Mouse (Mus musculus) intestine, embryonic 15.5 days (tissue): ENCODE measurements around the gene Birc6. TPM values are rescaled to one million over a fixed set of nuclear protein-coding genes. Genes with fewer than 3 reads are reported as not detected.
A peak's percentile ranks its signal among the peaks of the same experiment; 100 is the strongest.

Source experiments
- ATAC-seq: fragments of 200-750 bp; cut with Nextera tagmentation; 2 replicates; pipeline ENCODE4 v1.8.0; 2017; ENCODE audit warnings: moderate TSS enrichment, moderate library complexity
- H3K27ac ChIP-seq: fragments of 300-500 bp; sonication (generic); 2 replicates; pipeline ENCODE4 v1.5.1; 2015; ENCODE audit warnings: mild to moderate bottlenecking, inconsistent platforms
- H3K27me3 ChIP-seq: fragments of 300-500 bp; sonication (generic); replicated peaks from 2 replicates; pipeline ENCODE4 v1.6.1; 2015; ENCODE audit warnings: inconsistent platforms
- H3K36me3 ChIP-seq: fragments of 300-500 bp; sonication (generic); 2 replicates; pipeline ENCODE4 v1.6.1; 2015; ENCODE audit warnings: inconsistent platforms
- H3K4me1 ChIP-seq: fragments of 300-500 bp; sonication (generic); replicated peaks from 2 replicates; pipeline ENCODE4 v1.6.1; 2015; ENCODE audit warnings: inconsistent platforms
- H3K4me2 ChIP-seq: fragments of 300-500 bp; sonication (generic); replicated peaks from 2 replicates; pipeline ENCODE4 v1.6.1; 2015; ENCODE audit warnings: mild to moderate bottlenecking, inconsistent platforms
- H3K4me3 ChIP-seq: fragments of 300-500 bp; sonication (generic); replicated peaks from 2 replicates; pipeline ENCODE4 v1.5.1; 2015; ENCODE audit warnings: inconsistent platforms
- H3K9ac ChIP-seq: fragments of 300-500 bp; sonication (generic); 2 replicates; pipeline ENCODE4 v1.6.1; 2015; ENCODE audit warnings: inconsistent platforms
- H3K9me3 ChIP-seq: fragments of 300-500 bp; sonication (generic); 2 replicates; pipeline ENCODE4 v1.6.1; 2016; ENCODE audit warnings: inconsistent platforms
- WGBS: fragments of 180-500 bp; shearing (Covaris S2); methylation state at CpG from one replicate; pipeline ENCODE4 v1.1.7; 2015; 5-methylcytosine and 5-hydroxymethylcytosine counted together
- polyA plus RNA-seq: library from polyadenylated mRNA; unstranded; fragments of >200 nt; fragmentation: Nextera tagmentation; extraction: Ambion mirVana; gene quantifications from 2 replicates; pipeline ENCODE4 v1.2.1, GENCODE M21; 2015

Birc6 gene
- polyA plus RNA-seq, 1 experiment from 2014 or later: 83.2 TPM

- Histone ChIP-seq H3K9me3 (no peaks in the 10 kb centered on the region), H3K4me1 (no peaks in the 10 kb centered on the region; the same call in 1 of the 2 replicates), H3K27ac (no peak overlapping the region), H3K36me3 (no peaks in the 10 kb centered on the region), H3K27me3 (no peaks in the 10 kb centered on the region), H3K4me3 (no peak overlapping the region), H3K9ac (no peak overlapping the region), H3K4me2 (peak overlapping the region; percentile 81)
- WGBS: 47% methylated on average over 3 of the region's 3 CpGs
- no peak for ATAC-seq
These were observed 188.5 kb downstream of the Birc6 start for GRCm38 (mm10) chr17:74716643-74717042.

- WGBS: 8% methylated on average over 14 of the region's 14 CpGs
- H3K4me2 ChIP-seq: peak overlapping the region; percentile 81
- ATAC-seq: peak; percentile 42
- H3K9ac ChIP-seq: peak overlapping the region; percentile 38
- no peaks in the 10 kb centered on the region for H3K9me3 ChIP-seq
- no peaks in the 10 kb centered on the region; the same call in 1 of the 2 replicates for H3K4me1 ChIP-seq
- peak overlapping the region; percentile 19; the same call in 1 of the 2 replicates for H3K27ac ChIP-seq
- no peaks in the 10 kb centered on the region for H3K27me3 ChIP-seq
- H3K4me3 ChIP-seq: peak overlapping the region; percentile 87
- no peaks in the 10 kb centered on the region for H3K36me3 ChIP-seq
These were observed 189.1 kb downstream of the Birc6 start for GRCm38 (mm10) chr17:74717091-74717617.

- H3K4me2 ChIP-seq: peak within 1 kb of the TSS; percentile 81
- peak within 1 kb of the TSS; percentile 87 for H3K4me3 ChIP-seq
- no peaks in the 10 kb centered on the region; the same call in 1 of the 2 replicates for H3K4me1 ChIP-seq
- no peaks in the 10 kb centered on the region for H3K27me3 ChIP-seq
- H3K9ac ChIP-seq: peak within 1 kb of the TSS; percentile 71
- no peaks in the 10 kb centered on the region for H3K36me3 ChIP-seq
- H3K27ac ChIP-seq: peak within 1 kb of the TSS; percentile 19; the same call in 1 of the 2 replicates
- peak; percentile 91 for ATAC-seq
- WGBS: under 1% methylated on average over 31 of the region's 31 CpGs
- H3K9me3 ChIP-seq: no peaks in the 10 kb centered on the region
These were observed 189.6 kb downstream of the Birc6 start, which contains the start of gene Ttc27 for GRCm38 (mm10) chr17:74717618-74718151. Gene Ttc27, plus strand, starts transcription at chr17:74717732.

GRCm38 (mm10) chr17:74732872-74733271 is 204.8 kb downstream of the Birc6 start:
- H3K9ac ChIP-seq: no peak overlapping the region
- H3K36me3 ChIP-seq: peaks cover 4% of the 10 kb centered on the region; the same call in 1 of the 2 replicates
- H3K27me3 ChIP-seq: no peaks in the 10 kb centered on the region
- H3K4me2 ChIP-seq: no peak overlapping the region
- H3K27ac ChIP-seq: no peak overlapping the region
- no peaks in the 10 kb centered on the region for H3K4me1 ChIP-seq
- no peak overlapping the region for H3K4me3 ChIP-seq
- no peak for ATAC-seq
- no peaks in the 10 kb centered on the region for H3K9me3 ChIP-seq

- ATAC-seq: no peak
- Histone ChIP-seq H3K27me3 (no peaks in the 10 kb centered on the region), H3K4me2 (no peak overlapping the region), H3K36me3 (peaks cover 4% of the 10 kb centered on the region; the same call in 1 of the 2 replicates), H3K4me3 (no peak overlapping the region), H3K9me3 (no peaks in the 10 kb centered on the region), H3K27ac (no peak overlapping the region), H3K4me1 (no peaks in the 10 kb centered on the region), H3K9ac (no peak overlapping the region)
- 90% methylated on average over 11 of the region's 11 CpGs for WGBS
These were observed 207.3 kb downstream of the Birc6 start for GRCm38 (mm10) chr17:74735392-74735791.

GRCm38 (mm10) chr17:74749659-74750058 is 221.6 kb downstream of the Birc6 start:
- 0 out of 2 replicates have a peak, but pooled peaks cover 3% of the 10 kb centered on the region for H3K4me1 ChIP-seq
- no peak overlapping the region for H3K4me3 ChIP-seq
- H3K9ac ChIP-seq: no peak overlapping the region
- H3K9me3 ChIP-seq: no peaks in the 10 kb centered on the region
- 67% methylated on average over 1 of the region's 1 CpGs for WGBS
- no peak overlapping the region for H3K27ac ChIP-seq
- H3K27me3 ChIP-seq: no peaks in the 10 kb centered on the region
- H3K36me3 ChIP-seq: no peaks in the 10 kb centered on the region
- no peak for ATAC-seq
- no peak overlapping the region for H3K4me2 ChIP-seq

- Histone ChIP-seq H3K4me2 (no peak overlapping the region), H3K9ac (no peak overlapping the region)
- WGBS: 90% methylated on average over 4 of the region's 4 CpGs
These were observed 222.9 kb downstream of the Birc6 start for GRCm38 (mm10) chr17:74751026-74751425.

More at GRCm38 (mm10) chr17:74751026-74751425, 222.9 kb downstream of the Birc6 start:
- H3K4me3 ChIP-seq: no peak overlapping the region
- H3K27me3 ChIP-seq: no peaks in the 10 kb centered on the region
- H3K36me3 ChIP-seq: no peaks in the 10 kb centered on the region
- ATAC-seq: no peak
- no peak overlapping the region for H3K27ac ChIP-seq
- 0 out of 2 replicates have a peak, but pooled peaks cover 3% of the 10 kb centered on the region for H3K4me1 ChIP-seq
- no peaks in the 10 kb centered on the region for H3K9me3 ChIP-seq

Other genes with a start within 250 kb of the Birc6 start
- 73.1 and 75.9 TPM in 2 replicates for gene Memo1, start 232.8 kb upstream of the Birc6 start, polyA plus RNA-seq
- 257 and 282 TPM in 2 replicates for gene Dpy30, start 204.4 kb upstream of the Birc6 start, polyA plus RNA-seq
- 12.4 and 15.0 TPM in 2 replicates for gene Spast, start 189.3 kb upstream of the Birc6 start, polyA plus RNA-seq
- gene Slc30a6, start 132.7 kb upstream of the Birc6 start, polyA plus RNA-seq: 39.7 and 41.2 TPM in 2 replicates
- gene Nlrc4, start 69.2 kb upstream of the Birc6 start, polyA plus RNA-seq: 7.1 and 7.3 TPM in 2 replicates
- gene Yipf4, start 38.8 kb upstream of the Birc6 start, polyA plus RNA-seq: 62.6 and 74.2 TPM in 2 replicates
- 20.4 and 22.8 TPM in 2 replicates for gene Ttc27, start 189.4 kb downstream of the Birc6 start, polyA plus RNA-seq